Mouse (Mus musculus) embryonic facial prominence, embryonic 15.5 days (tissue): Measurements from ENCODE around the gene Gjb3. TPM values are rescaled to one million over a fixed set of nuclear protein-coding genes. Genes with fewer than 3 reads are reported as not detected.

Experiments used
- ATAC-seq: fragments of 200-750 bp; cut with Nextera tagmentation; 2 replicates; pipeline ENCODE4 v1.8.0; 2017; ENCODE audit warnings: low read depth, moderate TSS enrichment; ENCODE audit not compliant: insufficient number of reproducible peaks, low FRiP score, low TSS enrichment
- H3K27ac ChIP-seq: fragments of 300-500 bp; sonication (generic); replicated peaks from 2 replicates; pipeline ENCODE4 v1.5.1; 2015; ENCODE audit warnings: mild to moderate bottlenecking, inconsistent platforms
- H3K27me3 ChIP-seq: fragments of 300-500 bp; sonication (generic); 2 replicates; pipeline ENCODE4 v1.6.1; 2015; ENCODE audit warnings: inconsistent platforms
- H3K36me3 ChIP-seq: fragments of 300-500 bp; sonication (generic); 2 replicates; pipeline ENCODE4 v1.6.1; 2015; ENCODE audit warnings: mild to moderate bottlenecking, inconsistent platforms
- H3K4me1 ChIP-seq: fragments of 300-500 bp; sonication (generic); 2 replicates; pipeline ENCODE4 v1.6.1; 2015; ENCODE audit warnings: inconsistent platforms
- H3K4me2 ChIP-seq: fragments of 300-500 bp; sonication (generic); replicated peaks from 2 replicates; pipeline ENCODE4 v1.6.1; 2015; ENCODE audit warnings: mild to moderate bottlenecking, inconsistent platforms
- H3K4me3 ChIP-seq: fragments of 300-500 bp; sonication (generic); replicated peaks from 2 replicates; pipeline ENCODE4 v1.5.1; 2015; ENCODE audit warnings: mild to moderate bottlenecking, inconsistent platforms
- H3K9ac ChIP-seq: fragments of 300-500 bp; sonication (generic); 2 replicates; pipeline ENCODE4 v1.6.1; 2015; ENCODE audit warnings: inconsistent platforms
- H3K9me3 ChIP-seq: fragments of 300-500 bp; sonication (generic); replicated peaks from 2 replicates; pipeline ENCODE4 v1.6.1; 2016; ENCODE audit warnings: inconsistent platforms
- WGBS: fragments of 180-500 bp; shearing (Covaris S2); methylation state at CpG from one replicate; pipeline ENCODE4 v1.1.7; 2015; 5-methylcytosine and 5-hydroxymethylcytosine counted together
- polyA plus RNA-seq: library from polyadenylated mRNA; unstranded; fragments of >200 nt; fragmentation: Nextera tagmentation; extraction: Ambion mirVana; gene quantifications from 2 replicates; pipeline ENCODE4 v1.2.1, GENCODE M21; 2015

Gjb3 gene
- polyA plus RNA-seq, 1 experiment from 2014 or later: 16.0 TPM

GRCm38 (mm10) chr4:127363331-127363730 lies 32.7 kb upstream of the Gjb3 start:
- WGBS: 67% methylated on average over 4 of the region's 4 CpGs
- no peak overlapping the region for H3K27ac ChIP-seq
- H3K9me3 ChIP-seq: no peaks in the 10 kb centered on the region

GRCm38 (mm10) chr4:127362520-127362919 lies 31.9 kb upstream of the Gjb3 start:
- no peak overlapping the region for H3K4me3 ChIP-seq
- ATAC-seq: no peak
- no peak overlapping the region for H3K4me2 ChIP-seq
- H3K4me1 ChIP-seq: peaks cover 8% of the 10 kb centered on the region; the same call in 1 of the 2 replicates
- WGBS: 73% methylated on average over 3 of the region's 3 CpGs
- no peak overlapping the region for H3K27ac ChIP-seq
- no peak overlapping the region for H3K9ac ChIP-seq
- H3K27me3 ChIP-seq: no peaks in the 10 kb centered on the region; the same call in 1 of the 2 replicates
- no peaks in the 10 kb centered on the region for H3K9me3 ChIP-seq
- H3K36me3 ChIP-seq: no peaks in the 10 kb centered on the region

More at GRCm38 (mm10) chr4:127363331-127363730, 32.7 kb upstream of the Gjb3 start:
- ATAC-seq: no peak
- Histone ChIP-seq H3K4me2 (no peak overlapping the region), H3K27me3 (no peaks in the 10 kb centered on the region; the same call in 1 of the 2 replicates), H3K36me3 (no peaks in the 10 kb centered on the region), H3K9ac (no peak overlapping the region), H3K4me3 (no peak overlapping the region), H3K4me1 (0 out of 2 replicates have a peak, but pooled peaks cover under 1% of the 10 kb centered on the region)

GRCm38 (mm10) chr4:127358018-127358417 lies 27.4 kb upstream of the Gjb3 start, which contains the start of gene Gjb5:
Gene Gjb5, minus strand, starts transcription at chr4:127358181.
- Histone ChIP-seq H3K9me3 (no peaks in the 10 kb centered on the region), H3K4me3 (no peak within 1 kb of the TSS), H3K9ac (no peak within 1 kb of the TSS), H3K4me1 (peaks cover 12% of the 10 kb centered on the region), H3K27me3 (no peaks in the 10 kb centered on the region; the same call in 1 of the 2 replicates), H3K36me3 (no peaks in the 10 kb centered on the region), H3K4me2 (0 out of 2 replicates have a peak within 1 kb of the TSS, but pooled peaks have one; percentile 2), H3K27ac (no peak within 1 kb of the TSS)
- WGBS: 18% methylated on average over 5 of the region's 5 CpGs
- no peak for ATAC-seq

GRCm38 (mm10) chr4:127354506-127355485 lies 24.2 kb upstream of the Gjb3 start:
- no peak for ATAC-seq
- H3K4me1 ChIP-seq: peaks cover 12% of the 10 kb centered on the region
- no peak overlapping the region for H3K27ac ChIP-seq
- no peak overlapping the region for H3K4me2 ChIP-seq
- H3K9ac ChIP-seq: no peak overlapping the region
- H3K9me3 ChIP-seq: no peaks in the 10 kb centered on the region
- H3K4me3 ChIP-seq: no peak overlapping the region
- H3K36me3 ChIP-seq: no peaks in the 10 kb centered on the region
- 70% methylated on average over 15 of the region's 15 CpGs for WGBS
- H3K27me3 ChIP-seq: no peaks in the 10 kb centered on the region; the same call in 1 of the 2 replicates

- Histone ChIP-seq H3K9ac (no peak within 1 kb of the TSS), H3K27ac (no peak within 1 kb of the TSS), H3K9me3 (no peaks in the 10 kb centered on the region), H3K4me2 (no peak within 1 kb of the TSS), H3K27me3 (no peaks in the 10 kb centered on the region; the same call in 1 of the 2 replicates), H3K4me1 (peaks cover 12% of the 10 kb centered on the region), H3K36me3 (no peaks in the 10 kb centered on the region), H3K4me3 (no peak within 1 kb of the TSS)
- 23% methylated on average over 8 of the region's 8 CpGs for WGBS
- ATAC-seq: no peak
Measured at GRCm38 (mm10) chr4:127353951-127354438, 23.4 kb upstream of the Gjb3 start, which contains the start of gene Gjb4. Gene Gjb4, minus strand, starts transcription at chr4:127354081.

GRCm38 (mm10) chr4:127352594-127352993 lies 21.9 kb upstream of the Gjb3 start:
- no peak overlapping the region for H3K4me2 ChIP-seq
- no peaks in the 10 kb centered on the region for H3K36me3 ChIP-seq
- no peak for ATAC-seq
- H3K27me3 ChIP-seq: no peaks in the 10 kb centered on the region
- no peak overlapping the region for H3K9ac ChIP-seq
- peaks cover 4% of the 10 kb centered on the region for H3K4me1 ChIP-seq
- no peak overlapping the region for H3K27ac ChIP-seq
- H3K4me3 ChIP-seq: no peak overlapping the region
- no peaks in the 10 kb centered on the region for H3K9me3 ChIP-seq
- 27% methylated on average over 1 of the region's 1 CpGs for WGBS

- H3K36me3 ChIP-seq: no peaks in the 10 kb centered on the region
- no peaks in the 10 kb centered on the region for H3K9me3 ChIP-seq
- H3K4me3 ChIP-seq: no peak overlapping the region
- peaks cover 4% of the 10 kb centered on the region; the same call in 1 of the 2 replicates for H3K4me1 ChIP-seq
- H3K4me2 ChIP-seq: no peak overlapping the region
- no peak overlapping the region for H3K9ac ChIP-seq
- H3K27me3 ChIP-seq: no peaks in the 10 kb centered on the region
- 49% methylated on average over 4 of the region's 4 CpGs for WGBS
- no peak overlapping the region for H3K27ac ChIP-seq
- ATAC-seq: no peak
Measured at GRCm38 (mm10) chr4:127349560-127350300, 19.1 kb upstream of the Gjb3 start.

GRCm38 (mm10) chr4:127345000-127345399 lies 14.4 kb upstream of the Gjb3 start:
- H3K9ac ChIP-seq: no peak overlapping the region
- ATAC-seq: no peak
- H3K27me3 ChIP-seq: no peaks in the 10 kb centered on the region
- WGBS: 84% methylated on average over 5 of the region's 5 CpGs
- no peaks in the 10 kb centered on the region for H3K4me1 ChIP-seq
- H3K4me3 ChIP-seq: no peak overlapping the region
- no peaks in the 10 kb centered on the region for H3K36me3 ChIP-seq
- H3K9me3 ChIP-seq: no peaks in the 10 kb centered on the region
- H3K27ac ChIP-seq: no peak overlapping the region
- no peak overlapping the region for H3K4me2 ChIP-seq

GRCm38 (mm10) chr4:127341372-127341771 lies 10.7 kb upstream of the Gjb3 start:
- WGBS: 50% methylated on average over 6 of the region's 6 CpGs

GRCm38 (mm10) chr4:127337668-127338067 lies 7.0 kb upstream of the Gjb3 start:
- WGBS: 80% methylated on average over 5 of the region's 5 CpGs
- no peak overlapping the region for H3K9ac ChIP-seq

More at GRCm38 (mm10) chr4:127341372-127341771, 10.7 kb upstream of the Gjb3 start:
- Histone ChIP-seq H3K4me3 (no peak overlapping the region), H3K27me3 (no peaks in the 10 kb centered on the region), H3K9ac (no peak overlapping the region), H3K27ac (no peak overlapping the region), H3K36me3 (no peaks in the 10 kb centered on the region), H3K4me1 (no peaks in the 10 kb centered on the region), H3K4me2 (no peak overlapping the region), H3K9me3 (no peaks in the 10 kb centered on the region)
- no peak for ATAC-seq

More at GRCm38 (mm10) chr4:127337668-127338067, 7.0 kb upstream of the Gjb3 start:
- no peak for ATAC-seq
- no peaks in the 10 kb centered on the region for H3K9me3 ChIP-seq
- no peaks in the 10 kb centered on the region for H3K36me3 ChIP-seq
- no peak overlapping the region for H3K27ac ChIP-seq
- H3K27me3 ChIP-seq: no peaks in the 10 kb centered on the region
- 0 out of 2 replicates have a peak, but pooled peaks cover 2% of the 10 kb centered on the region for H3K4me1 ChIP-seq
- no peak overlapping the region for H3K4me3 ChIP-seq
- no peak overlapping the region for H3K4me2 ChIP-seq
